9 mouse cellular contexts compared by ENCODE assay signal in genomic region chr6:70872128-70872527, GRCm38 (mm10). TPM values are rescaled to one million over a fixed set of nuclear protein-coding genes. Genes with fewer than 3 reads are reported as not detected.
DNase-seq lines count a peak whose midpoint lies in the region; ATAC-seq and TF ChIP-seq lines count a peak whose summit lies in the region.
"Had no signal": no experiment of that assay in that cellular context is flagged by ENCODE, and none has a peak within 500 bp of the region (broad histone marks: within the 10 kb centered on the region; RNA-seq: fewer than 3 reads in every experiment).

No protein-coding gene starts in this region.

- H3K4me2 ChIP-seq in heart, embryonic 16.5 days (ENCODE audit: low read depth, low read length), result peak overlapping the region; percentile 36

- ATAC-seq in CD4-positive, CD25-positive, alpha-beta regulatory T cell, adult 4 months, result peak; percentile 91
- ATAC-seq in heart, embryonic 16.5 days (replicated peaks; ENCODE audit: extremely low read depth, insufficient read depth, low FRiP score), result peak; percentile 78; the same call in 1 of the 2 replicates

- no peaks in the 10 kb centered on the region for H3K9me3 ChIP-seq in heart, embryonic 16.5 days (replicated peaks; ENCODE audit: control insufficient read depth, low read length)

- H3K9ac ChIP-seq in heart, embryonic 16.5 days (ENCODE audit: low read length), result no peak overlapping the region

- H3K27ac ChIP-seq in kidney, adult 2 months (ENCODE audit: insufficient read depth, low read depth, low read length), result no peak overlapping the region
- H3K27ac ChIP-seq in heart, embryonic 16.5 days (ENCODE audit: low read length), result peak overlapping the region; percentile 55; the same call in 1 of the 2 replicates

- H3K4me3 ChIP-seq in kidney, adult 2 months (ENCODE audit: insufficient read depth, low read depth, low read length), result no peak overlapping the region
- no peak overlapping the region for H3K4me3 ChIP-seq in heart, embryonic 16.5 days (ENCODE audit: low read length)

- no peaks in the 10 kb centered on the region for H3K27me3 ChIP-seq in kidney, adult 2 months (replicated peaks; ENCODE audit: control insufficient read depth, insufficient read depth, low read length)
- no peaks in the 10 kb centered on the region for H3K27me3 ChIP-seq in heart, embryonic 16.5 days (ENCODE audit: control insufficient read depth, insufficient read depth, low read length)

- TF ChIP-seq POLR2A in kidney, adult 2 months (IDR thresholded peaks at IDR 0.05; ENCODE audit: low read depth, low read length), result no peak

- peaks cover 32% of the 10 kb centered on the region for H3K4me1 ChIP-seq in kidney, adult 2 months (ENCODE audit: control insufficient read depth, insufficient read depth, low read length)
- H3K4me1 ChIP-seq in heart, embryonic 16.5 days (ENCODE audit: control insufficient read depth, insufficient read depth, low read length), result peaks cover 13% of the 10 kb centered on the region

- intact Hi-C loops in left cerebral cortex, postnatal 10 days (cut with DNase I), result no loop called here

- no peak for TF ChIP-seq CTCF in kidney, adult 2 months (conservative IDR thresholded peaks at IDR 0.05; ENCODE audit: insufficient read depth, insufficient read length, low read depth, low read length)

- WGBS in kidney, adult 2 months, result 59% methylated on average over 10 of the region's 10 CpGs
- 41% methylated on average over 10 of the region's 10 CpGs for WGBS in heart, embryonic 16.5 days

- peak; percentile 36 for DNase-seq in kidney, adult 2 months
- DNase-seq in kidney, adult 11 months, result no peak
- peak; percentile 59 for DNase-seq in cerebellum, adult 8-10 months
- peak; percentile 33 to 36 for DNase-seq in left cerebral cortex, postnatal 10 days (ENCODE audit: extremely low spot score in 1 of 2, low spot score in 2 of 2)
- DNase-seq in right cerebral cortex, postnatal 10 days (ENCODE audit: low spot score in 2 of 2), result peak; percentile 29 to 74
- DNase-seq in spleen, adult 12 weeks (ENCODE audit: low spot score), result no peak

- 0 out of 2 replicates have a peak, but pooled peaks cover 1% of the 10 kb centered on the region for H3K36me3 ChIP-seq in kidney, adult 2 months (ENCODE audit: control insufficient read depth, insufficient read depth, low read length)
- no peaks in the 10 kb centered on the region for H3K36me3 ChIP-seq in heart, embryonic 16.5 days (ENCODE audit: control insufficient read depth, insufficient read depth)

RNA-seq across cellular contexts. Expression of gene Eif2ak3, which starts 27.8 kb away (rescaled TPM):
- polyA plus RNA-seq in kidney, adult 2 months (2012; rRNA removed), result 14.4 TPM in 2 replicates
- 1 to 10 TPM; 2.2 to 3.6 TPM for polyA plus RNA-seq in CD4-positive, CD25-positive, alpha-beta regulatory T cell, adult 4 months (2017; shearing (Covaris generic))
- 6.3 and 6.5 TPM in 2 replicates for polyA plus RNA-seq in heart, embryonic 16.5 days (2015; fragmentation: Nextera tagmentation; extraction: Ambion mirVana)
- total RNA-seq in left cerebral cortex, postnatal 10 days (2021), result 10 to 100 TPM; 17.8 to 20.2 TPM

RNA-seq across cellular contexts. Expression of gene Tex37, which starts 46.6 kb away (rescaled TPM):
- polyA plus RNA-seq in kidney, adult 2 months (2012; rRNA removed), result 0.39 TPM in 1 of 2 replicates, not detected in the other
- not detected for polyA plus RNA-seq in CD4-positive, CD25-positive, alpha-beta regulatory T cell, adult 4 months (2017; shearing (Covaris generic))
- polyA plus RNA-seq in heart, embryonic 16.5 days (2015; fragmentation: Nextera tagmentation; extraction: Ambion mirVana), result not detected in 2 replicates
- total RNA-seq in left cerebral cortex, postnatal 10 days (2021), result not detected
- total RNA-seq: layer of hippocampus, postnatal 10 days had no signal

Comparison
In these comparisons a context has a peak if more than half of its experiments do, and no peak if none do; other contexts are left out.
1. DNase-seq: peak in kidney, adult 2 months (single experiment), cerebellum, adult 8-10 months (single experiment), left cerebral cortex, postnatal 10 days (2 of 2) and right cerebral cortex, postnatal 10 days (2 of 2); none in kidney, adult 11 months (single experiment) and spleen, adult 12 weeks (single experiment).